Mouse (Mus musculus): Measurements from ENCODE around the gene Sidt2. TPM values are rescaled to one million over a fixed set of nuclear protein-coding genes. Genes with fewer than 3 reads are reported as not detected.

Sidt2 gene
- polyA plus RNA-seq, 1 experiment = 698 TPM

DNA sequence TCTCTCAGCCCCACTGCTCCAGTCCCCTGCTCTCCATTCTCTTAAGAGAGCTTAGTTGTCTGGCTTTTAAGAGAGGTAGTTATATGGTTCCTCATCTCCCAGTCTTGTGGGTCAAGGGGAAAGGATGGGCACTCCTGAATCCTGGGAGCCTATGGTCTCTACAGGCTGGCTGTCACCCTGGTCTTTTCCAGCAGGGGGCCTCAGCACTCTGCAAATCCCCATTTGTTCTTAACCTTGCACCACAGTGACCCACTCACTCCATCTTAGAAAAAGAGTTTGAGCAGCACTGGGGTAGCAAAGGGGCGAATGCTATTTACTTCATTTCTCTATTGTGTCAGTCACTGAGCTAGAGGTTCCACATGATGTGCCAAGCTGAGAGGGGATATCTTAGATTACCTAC is 43.4 kb downstream of the Sidt2 start:
- DNase-seq (ENCODE audit: low read depth) = no peak

DNA sequence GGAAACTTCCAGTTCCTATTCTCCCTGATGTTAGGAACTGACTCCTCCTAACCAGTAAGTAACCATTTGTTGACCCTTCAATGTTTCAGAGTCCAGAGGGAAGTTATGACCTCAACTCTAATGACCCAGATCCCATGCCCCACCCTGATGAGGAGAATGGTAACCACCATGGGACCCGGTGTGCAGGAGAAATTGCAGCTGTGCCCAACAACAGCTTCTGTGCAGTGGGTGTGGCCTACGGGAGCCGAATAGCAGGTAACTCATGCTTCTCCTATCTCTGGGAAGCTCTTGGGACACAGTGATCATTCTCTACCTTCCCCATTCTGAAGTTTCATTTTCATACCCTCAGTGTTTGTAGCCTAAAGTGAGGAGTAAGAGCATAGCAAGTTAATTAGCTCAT is 44.1 kb downstream of the Sidt2 start:
- no peak for DNase-seq (ENCODE audit: low read depth)

DNA sequence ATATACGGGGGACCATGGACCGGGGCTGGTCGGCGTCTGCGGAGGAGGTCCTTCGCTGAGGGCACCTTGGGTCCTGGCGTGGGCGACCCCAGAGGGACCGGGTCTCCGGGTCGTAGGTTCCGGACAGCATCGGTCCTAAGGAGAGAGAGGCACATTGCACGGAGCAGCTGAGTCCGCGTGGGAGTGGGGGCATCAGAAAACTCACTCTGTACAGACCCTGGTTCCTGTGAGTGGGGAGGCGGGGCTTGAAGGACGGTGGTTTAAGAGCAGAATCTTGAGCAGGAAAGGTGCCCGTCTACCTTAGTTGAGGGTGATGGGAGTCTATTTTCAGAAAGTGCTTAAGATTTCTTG is 48.0 kb downstream of the Sidt2 start:
- no peak for DNase-seq (ENCODE audit: low read depth)

DNA sequence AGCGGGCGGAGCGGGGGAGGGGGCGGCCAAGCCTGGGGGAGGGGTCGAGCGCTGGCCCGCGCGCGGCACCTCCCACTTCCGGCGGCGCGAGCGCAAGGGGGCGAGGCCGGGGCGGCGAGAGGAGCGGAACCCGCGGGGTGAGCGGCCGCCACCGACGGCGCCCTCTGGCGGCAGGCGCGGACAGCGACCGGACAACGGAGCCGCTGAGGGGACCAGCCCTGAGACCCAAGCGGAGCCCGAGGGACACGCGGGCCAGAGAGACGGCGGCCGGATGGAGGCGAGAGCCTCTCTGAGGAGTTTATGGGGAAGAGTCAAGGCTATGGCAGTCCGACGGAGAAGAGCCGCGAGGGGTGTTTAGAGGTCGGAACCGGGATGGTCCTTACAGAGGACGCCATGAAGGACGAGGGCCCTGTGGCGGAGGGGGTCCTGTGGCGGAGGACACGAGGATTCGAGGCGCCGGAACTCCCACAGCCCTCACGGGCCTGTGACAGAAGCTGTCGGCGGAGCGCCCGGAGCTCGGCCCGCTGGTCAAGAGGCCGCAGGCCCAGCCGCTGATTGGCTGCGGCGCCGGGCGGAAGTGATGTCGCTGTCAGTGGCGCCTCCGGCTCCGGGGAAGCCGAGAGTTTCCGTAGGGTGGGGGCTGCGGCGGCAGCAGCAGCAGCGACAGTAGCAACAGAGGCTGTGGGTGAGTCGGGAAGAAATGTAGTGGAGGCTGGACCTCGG is 48.5 kb downstream of the Sidt2 start, which contains the start of the genes Pcsk7 and Rnf214:
Gene Pcsk7 (plus strand): TSS at position 143 of the 723 bp plus-strand sequence.
Gene Rnf214 (minus strand): TSS at position 557 of the 723 bp plus-strand sequence.
- DNase-seq (ENCODE audit: low read depth) = no peak

DNA sequence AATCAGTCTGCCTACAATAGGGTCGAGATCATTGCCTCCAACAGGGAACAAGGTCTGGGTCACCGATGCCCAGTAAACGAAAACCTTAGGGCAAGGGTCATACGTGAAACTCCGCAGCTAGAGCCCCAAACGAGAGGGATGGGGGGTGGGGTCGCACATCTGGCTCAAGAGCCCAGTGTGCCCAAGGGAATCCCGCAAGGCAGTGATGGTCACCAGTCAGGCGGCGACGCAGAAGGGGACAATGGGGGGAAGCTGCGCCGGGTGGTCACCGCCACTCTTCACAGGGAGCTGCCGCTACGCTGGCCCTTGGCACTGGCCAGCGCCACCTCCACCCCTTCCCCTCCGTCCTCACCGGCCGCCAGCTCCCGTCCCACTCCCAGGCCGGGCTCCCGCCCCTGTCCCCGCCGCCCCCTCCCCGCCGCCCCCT is 49.2 kb downstream of the Sidt2 start:
- no peak for DNase-seq (ENCODE audit: low read depth)

DNA sequence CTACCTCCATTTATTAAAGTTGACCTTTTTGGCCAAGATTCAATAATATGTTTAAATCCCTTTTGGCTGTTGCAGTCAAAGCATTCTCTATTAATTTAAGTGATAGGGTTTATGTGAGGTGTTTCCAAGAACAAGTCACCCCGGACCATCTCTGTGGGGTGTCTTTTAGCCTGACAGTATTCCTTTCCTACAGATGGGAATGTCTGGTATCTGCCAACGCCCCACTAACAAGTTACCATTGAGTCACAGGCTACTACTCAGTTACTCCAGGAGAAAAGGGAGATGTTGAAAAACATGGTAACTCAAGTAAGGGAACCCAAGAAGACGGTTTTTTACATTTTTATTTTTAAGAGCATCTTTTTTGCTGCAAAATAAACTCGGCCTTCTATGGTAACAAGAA is 49.9 kb downstream of the Sidt2 start:
- DNase-seq (ENCODE audit: low read depth) = no peak

DNA sequence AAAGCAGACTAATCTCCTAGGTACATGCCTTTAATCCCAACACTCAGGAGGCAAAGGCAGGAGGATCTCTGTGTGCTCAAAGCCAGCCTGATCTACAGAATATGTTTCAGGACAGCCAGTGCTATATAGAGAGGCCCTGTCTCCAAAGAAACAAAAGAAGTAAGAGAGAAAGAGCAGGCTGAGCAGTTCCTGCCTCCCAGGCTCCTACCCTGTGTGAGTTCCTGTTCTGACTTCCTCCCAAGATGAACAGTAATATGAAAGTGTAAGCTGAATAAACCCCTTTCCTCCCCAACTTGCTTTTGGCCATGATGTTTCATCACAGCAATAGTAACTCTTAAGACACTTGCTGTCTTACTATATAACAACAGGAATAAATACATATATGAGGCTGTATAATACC is 61.4 kb downstream of the Sidt2 start:
- DNase-seq (ENCODE audit: low read depth) = no peak

Other genes with a start within 250 kb of the Sidt2 start
- gene Cep164, start 126.6 kb downstream of the Sidt2 start, polyA plus RNA-seq (2012; rRNA removed) = 22.6 and 24.5 TPM in 2 replicates
- gene Bace1, start 116.7 kb downstream of the Sidt2 start, polyA plus RNA-seq (2012; rRNA removed) = 24.4 and 28.1 TPM in 2 replicates
- gene Pcsk7, start 48.8 kb downstream of the Sidt2 start, polyA plus RNA-seq (2012; rRNA removed) = 31.8 and 53.0 TPM in 2 replicates
- 15.1 and 17.7 TPM in 2 replicates for gene Rnf214, start 48.3 kb downstream of the Sidt2 start, polyA plus RNA-seq (2012; rRNA removed)
- gene Tagln, start 19.2 kb downstream of the Sidt2 start, polyA plus RNA-seq (2012; rRNA removed) = 310 and 445 TPM in 2 replicates
- gene Pafah1b2, start 57.4 kb upstream of the Sidt2 start, polyA plus RNA-seq (2012; rRNA removed) = 30.7 and 31.7 TPM in 2 replicates
- 11.7 and 21.0 TPM in 2 replicates for gene Sik3, start 57.6 kb upstream of the Sidt2 start, polyA plus RNA-seq (2012; rRNA removed)

Data from gonadal fat pad, adult 2 months (tissue).